Mouse (Mus musculus): Measurements from ENCODE around the gene Appl2. TPM values are rescaled to one million over a fixed set of nuclear protein-coding genes. Genes with fewer than 3 reads are reported as not detected.

Gene Appl2
- total RNA-seq, 2 experiments from 2014 or later, result 65.5 to 76.2 TPM

DNA sequence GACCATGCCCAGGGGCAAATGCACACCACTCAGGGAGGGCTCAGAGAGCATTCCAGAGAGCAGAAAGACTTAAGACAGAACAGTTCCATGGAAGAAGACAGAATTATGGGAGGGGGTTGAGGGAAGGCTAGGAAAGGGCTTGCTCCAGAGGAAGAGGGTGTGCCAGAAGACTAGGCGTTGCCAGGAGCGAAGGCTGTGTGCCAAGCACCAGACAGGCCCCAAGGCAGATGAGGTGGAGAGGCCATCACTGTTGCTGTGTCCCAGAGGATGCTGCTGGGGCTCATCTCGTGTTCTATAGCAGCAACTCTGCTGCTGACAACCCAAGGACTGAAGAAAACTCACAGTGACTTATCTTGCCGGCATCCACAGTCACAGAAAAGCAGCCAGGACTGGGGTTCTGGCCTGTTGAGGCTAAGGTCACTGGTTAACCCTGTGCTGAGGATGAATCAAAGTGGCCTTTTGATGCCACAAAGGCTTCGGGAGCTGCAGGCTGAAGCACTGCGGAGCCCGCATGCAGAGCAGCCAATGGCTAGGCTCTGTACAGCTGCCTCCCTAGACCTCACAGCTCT, 15.6 kb downstream of the Appl2 start:
- DNase-seq (ENCODE audit: extremely low spot score in 1 of 2, low spot score in 1 of 2), result no peak

GRCm38 (mm10) chr10:83631775-83632174, 16.8 kb downstream of the Appl2 start:
- no peak for DNase-seq (ENCODE audit: extremely low spot score in 1 of 2, low spot score in 1 of 2)

DNA sequence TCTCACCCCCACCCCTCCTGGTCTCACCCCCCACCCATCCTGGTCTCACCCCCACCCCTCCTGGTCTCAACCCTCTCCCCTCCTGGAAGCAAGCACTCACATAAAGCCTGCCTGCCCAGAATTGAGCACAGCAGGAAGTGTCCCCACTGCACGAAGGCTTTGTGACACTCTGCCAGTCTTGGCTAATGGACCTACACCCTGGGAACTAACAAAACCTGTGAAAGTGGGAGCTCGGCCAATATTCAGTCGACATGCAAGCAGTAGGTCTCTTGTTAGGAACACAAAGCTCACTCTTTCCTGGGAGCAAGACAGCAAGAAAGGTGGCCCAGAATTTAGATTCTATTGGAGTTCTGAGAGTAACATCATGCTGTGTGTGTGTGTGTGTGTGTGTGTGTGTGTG, 17.6 kb downstream of the Appl2 start:
- no peak for DNase-seq (ENCODE audit: extremely low spot score in 1 of 2, low spot score in 1 of 2)

GRCm38 (mm10) chr10:83629878-83630277, 18.7 kb downstream of the Appl2 start:
- no peak for DNase-seq (ENCODE audit: extremely low spot score in 1 of 2, low spot score in 1 of 2)

DNA sequence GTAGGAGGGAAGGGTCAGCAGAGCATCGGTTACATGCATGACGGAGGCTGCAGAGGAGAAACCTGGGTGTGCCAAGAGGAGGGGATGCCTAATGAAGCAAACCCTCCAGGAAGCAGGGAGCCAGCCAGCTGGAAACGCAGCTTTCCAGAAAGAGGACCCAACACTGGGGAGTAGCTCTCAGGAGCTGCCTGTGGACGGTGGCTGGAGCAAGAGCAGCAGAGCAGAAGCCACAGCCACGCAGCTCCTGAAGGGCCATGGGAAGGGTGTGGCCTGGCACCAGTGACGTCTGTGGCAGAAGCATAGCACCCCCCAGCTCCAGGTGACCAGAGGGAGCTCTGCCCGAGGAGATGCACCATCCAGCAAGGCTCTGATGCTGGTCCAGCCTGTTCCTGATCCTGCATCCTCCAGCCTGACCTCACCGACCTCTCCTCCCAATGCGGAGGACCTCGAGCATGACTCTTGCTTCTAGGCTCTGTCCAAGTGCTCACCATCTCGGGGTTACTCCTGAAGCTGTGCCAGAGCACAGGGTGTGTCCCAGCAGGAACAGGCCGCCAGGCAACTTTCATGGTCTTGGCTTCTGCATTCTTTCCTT, 19.3 kb downstream of the Appl2 start:
- DNase-seq (ENCODE audit: extremely low spot score in 1 of 2, low spot score in 1 of 2), result no peak

GRCm38 (mm10) chr10:83628241-83628640, 20.3 kb downstream of the Appl2 start:
- DNase-seq (ENCODE audit: extremely low spot score in 1 of 2, low spot score in 1 of 2), result no peak

DNA sequence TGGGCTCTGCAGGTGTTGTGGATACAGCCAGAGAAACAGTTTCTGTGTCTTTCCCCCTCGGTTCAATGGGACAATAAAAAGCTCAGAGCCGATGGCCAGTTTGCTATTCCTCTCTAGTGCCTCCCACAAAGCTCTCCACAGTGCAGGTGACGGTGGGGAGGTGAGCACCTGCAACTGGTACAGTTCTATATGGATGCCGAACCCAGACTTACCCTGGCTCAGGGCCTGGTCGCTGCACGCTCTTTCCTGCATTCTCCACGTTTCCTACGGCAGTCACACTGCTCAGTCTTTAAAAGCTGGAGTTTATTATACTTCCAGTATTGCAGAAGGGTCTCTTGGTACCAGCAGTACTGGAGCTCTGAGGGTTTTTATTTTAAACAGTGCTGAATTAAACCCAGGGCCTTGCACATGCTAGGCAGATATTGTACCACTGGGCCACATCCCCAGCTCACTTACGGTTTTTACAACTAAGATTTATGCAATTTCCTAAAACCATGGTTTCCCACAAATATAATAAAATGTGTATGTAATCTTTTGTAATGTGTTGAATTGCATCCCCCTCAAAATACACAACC, 21.3 kb downstream of the Appl2 start:
- no peak for DNase-seq (ENCODE audit: extremely low spot score in 1 of 2, low spot score in 1 of 2)

DNA sequence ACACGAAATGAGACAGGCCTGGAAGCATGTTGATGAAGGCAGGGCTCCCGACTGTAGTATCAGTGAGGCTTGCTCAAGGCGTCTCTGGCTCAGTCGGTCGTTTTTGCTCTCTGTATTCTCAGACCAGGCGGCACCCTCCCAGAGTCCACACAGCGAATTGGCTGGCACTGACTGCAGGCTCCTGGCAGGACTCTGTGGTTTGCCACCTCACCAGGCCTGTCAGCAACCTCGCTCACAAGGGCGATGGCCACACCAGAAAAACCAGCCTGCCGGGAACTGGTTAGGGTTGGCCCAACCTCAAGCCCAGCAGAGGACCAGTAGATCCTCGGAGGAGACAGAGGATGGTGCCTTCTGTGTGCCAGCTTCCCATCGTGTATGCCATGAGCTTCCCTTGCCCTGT, 23.7 kb downstream of the Appl2 start:
- DNase-seq (ENCODE audit: extremely low spot score in 1 of 2, low spot score in 1 of 2), result no peak

DNA sequence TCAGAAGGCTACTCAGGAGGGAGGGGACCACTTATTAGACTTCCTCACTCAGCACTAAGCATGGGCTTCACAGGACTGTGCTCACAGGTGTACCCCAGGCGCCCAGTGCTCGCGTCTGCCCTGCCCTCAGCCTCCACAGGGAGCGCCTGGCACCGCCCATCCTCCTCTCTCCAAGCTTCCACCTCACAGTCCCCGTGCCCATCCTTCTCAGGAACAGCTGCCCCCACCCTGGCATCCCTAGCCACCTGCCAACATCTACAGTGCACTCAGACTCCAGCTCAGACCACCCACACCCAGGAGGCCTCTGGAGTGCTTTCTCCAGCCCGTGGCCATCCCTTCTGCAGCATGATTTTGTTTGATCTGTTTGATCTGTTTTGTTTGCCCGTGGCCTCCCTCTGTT, 24.5 kb downstream of the Appl2 start:
- no peak for DNase-seq (ENCODE audit: extremely low spot score in 1 of 2, low spot score in 1 of 2)

DNA sequence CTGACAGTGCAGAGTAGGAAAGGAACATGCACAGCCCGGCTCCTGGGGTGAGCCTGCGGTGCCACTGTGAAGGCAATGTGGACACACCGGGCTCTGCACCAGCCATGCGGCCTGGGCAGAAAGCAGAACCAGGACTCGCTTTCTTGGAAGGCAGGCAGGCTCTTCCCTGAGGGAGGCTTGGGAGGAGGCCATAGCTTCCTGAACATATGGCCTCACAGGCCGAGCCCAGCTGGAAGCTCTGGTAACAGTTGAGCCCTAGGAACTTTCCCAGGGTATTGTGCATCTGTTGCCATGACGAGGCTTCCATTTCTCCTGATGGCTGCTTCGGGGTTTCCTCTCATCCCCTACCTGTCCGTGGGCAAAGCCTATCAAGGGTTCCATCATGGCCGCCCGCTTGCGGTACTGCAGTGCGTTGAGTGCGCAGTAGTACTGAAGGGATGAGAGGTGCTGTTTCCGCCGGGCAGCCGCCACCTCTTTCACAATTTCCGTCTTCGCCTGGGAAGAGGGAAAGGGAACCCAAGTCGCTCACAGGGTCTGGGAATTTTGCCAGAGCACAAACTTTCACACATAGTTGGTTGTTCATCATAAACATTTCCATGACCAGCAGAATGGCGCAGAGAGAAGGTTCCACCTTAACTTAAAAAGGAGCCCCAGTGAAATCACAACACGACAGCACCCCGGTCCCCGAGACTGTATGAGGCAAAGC, 28.0 kb downstream of the Appl2 start:
- no peak for DNase-seq (ENCODE audit: extremely low spot score in 1 of 2, low spot score in 1 of 2)

- DNase-seq (ENCODE audit: extremely low spot score in 1 of 2, low spot score in 1 of 2), result no peak
These were observed 29.6 kb downstream of the Appl2 start for GRCm38 (mm10) chr10:83618819-83619440.

DNA sequence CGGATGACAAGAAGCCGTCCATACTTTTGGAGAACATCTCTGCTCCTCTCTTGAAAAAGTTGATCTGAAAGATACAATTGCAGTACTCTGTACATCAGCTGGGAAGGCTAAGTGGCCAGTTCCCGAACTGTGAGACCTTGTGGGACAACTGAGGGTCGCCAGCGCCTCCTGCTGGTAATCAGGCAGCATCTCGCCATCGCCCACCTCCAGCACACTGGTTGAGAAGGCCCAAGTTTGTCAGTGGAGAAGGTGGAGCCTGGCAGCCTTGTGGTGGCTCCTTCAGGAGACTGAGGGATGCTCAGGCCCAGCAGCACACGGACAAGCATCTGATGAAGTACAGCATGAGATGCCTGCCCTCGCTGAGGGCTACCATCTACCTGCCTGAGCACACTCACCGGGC, 31.2 kb downstream of the Appl2 start:
- DNase-seq (ENCODE audit: extremely low spot score in 1 of 2, low spot score in 1 of 2), result no peak

DNA sequence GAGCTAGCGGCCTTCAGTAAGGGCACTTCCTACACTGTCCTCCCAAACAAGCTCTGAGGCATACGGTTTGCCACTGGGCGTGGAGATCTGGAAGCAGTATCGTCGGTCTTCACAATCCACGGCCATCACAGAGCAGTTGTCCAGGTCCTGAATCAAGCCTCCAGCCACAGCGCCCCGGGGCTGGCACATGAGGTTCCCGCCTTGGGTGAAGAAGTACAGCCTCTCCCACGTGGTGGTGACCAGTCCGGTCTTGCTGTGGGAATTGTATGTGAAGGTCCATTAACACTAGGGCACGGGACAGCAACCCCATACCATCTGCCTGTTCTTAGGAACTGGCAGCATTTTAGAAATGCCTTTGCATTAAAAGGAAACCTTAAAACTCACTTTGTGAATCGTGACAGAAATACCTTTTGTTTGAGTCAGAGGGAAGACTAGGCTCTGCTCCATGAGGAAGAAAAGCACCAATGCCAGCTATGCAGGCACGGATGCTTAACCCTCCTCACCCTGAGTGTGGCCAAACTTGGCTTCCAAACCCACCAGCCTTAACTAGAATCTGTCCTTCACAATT, 35.8 kb downstream of the Appl2 start:
- no peak for DNase-seq (ENCODE audit: extremely low spot score in 1 of 2, low spot score in 1 of 2)

GRCm38 (mm10) chr10:83611863-83612262, 36.7 kb downstream of the Appl2 start:
- DNase-seq (ENCODE audit: extremely low spot score in 1 of 2, low spot score in 1 of 2), result no peak

GRCm38 (mm10) chr10:83610518-83610917, 38.0 kb downstream of the Appl2 start:
- DNase-seq (ENCODE audit: extremely low spot score in 1 of 2, low spot score in 1 of 2), result no peak

GRCm38 (mm10) chr10:83608596-83608995, 39.9 kb downstream of the Appl2 start:
- no peak for DNase-seq (ENCODE audit: extremely low spot score in 1 of 2, low spot score in 1 of 2)

- DNase-seq (ENCODE audit: extremely low spot score in 1 of 2, low spot score in 1 of 2), result no peak
These were observed 41.4 kb downstream of the Appl2 start for GRCm38 (mm10) chr10:83607111-83607510.

- no peak for DNase-seq (ENCODE audit: extremely low spot score in 1 of 2, low spot score in 1 of 2)
These were observed 42.8 kb downstream of the Appl2 start for GRCm38 (mm10) chr10:83605637-83606183.

GRCm38 (mm10) chr10:83603956-83604564, 44.5 kb downstream of the Appl2 start:
- DNase-seq (ENCODE audit: extremely low spot score in 1 of 2, low spot score in 1 of 2), result no peak

- DNase-seq (ENCODE audit: extremely low spot score in 1 of 2, low spot score in 1 of 2), result no peak
These were observed 47.9 kb downstream of the Appl2 start for GRCm38 (mm10) chr10:83600650-83601049.
